Mouse (Mus musculus) fat pad, adult 2 months (tissue): ENCODE measurements around the gene Ralb.

Experiments used
- DNase-seq: peaks from one replicate; pipeline ENCODE4 v3.0.0-alpha.2; 2011; ENCODE audit warnings: low read depth, low spot score; ENCODE audit errors: extremely low read depth

Ralb gene

DNA sequence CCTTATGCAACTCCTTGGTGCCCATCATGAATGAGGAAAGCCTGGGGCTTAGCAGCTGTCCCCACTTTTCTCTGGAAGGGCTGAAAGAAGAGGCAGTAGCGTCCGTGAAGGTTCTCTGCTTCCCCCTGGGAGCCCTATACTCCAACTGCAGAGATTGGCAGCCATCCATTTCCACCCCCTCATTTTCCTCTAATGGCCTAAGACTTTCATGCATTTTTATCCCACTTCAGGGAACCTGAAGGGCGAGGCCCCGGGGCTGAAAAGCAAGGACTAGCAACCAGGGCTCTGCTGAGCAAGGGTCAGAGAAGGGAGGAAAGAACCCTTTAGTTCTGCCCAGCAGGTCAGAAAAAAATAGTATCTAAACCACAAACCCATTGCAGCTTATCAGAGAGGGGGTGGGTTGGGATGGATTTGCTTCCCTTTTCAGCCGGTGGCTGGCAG lies 20.4 kb upstream of the Ralb start:
- no peak for DNase-seq

DNA sequence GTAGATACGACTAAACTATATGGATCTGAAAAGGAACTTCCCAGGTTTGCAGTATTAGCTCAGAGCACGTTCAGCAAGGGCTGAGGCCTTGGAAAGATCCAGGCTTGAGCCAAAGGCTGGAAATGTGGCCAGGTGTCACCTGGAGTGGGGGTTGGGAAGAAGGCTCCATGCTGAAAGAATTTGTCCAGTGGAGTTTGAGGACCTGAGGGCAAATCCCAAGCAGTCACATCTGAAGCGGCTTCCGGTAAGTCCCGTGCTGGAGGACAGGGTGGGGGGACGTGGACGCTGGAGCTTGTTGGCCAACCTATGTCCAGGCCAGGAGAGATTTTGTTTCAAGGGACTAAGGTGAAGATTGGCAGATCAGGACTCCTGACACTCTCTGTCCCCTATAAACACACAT lies 19.2 kb upstream of the Ralb start:
- DNase-seq = no peak

DNA sequence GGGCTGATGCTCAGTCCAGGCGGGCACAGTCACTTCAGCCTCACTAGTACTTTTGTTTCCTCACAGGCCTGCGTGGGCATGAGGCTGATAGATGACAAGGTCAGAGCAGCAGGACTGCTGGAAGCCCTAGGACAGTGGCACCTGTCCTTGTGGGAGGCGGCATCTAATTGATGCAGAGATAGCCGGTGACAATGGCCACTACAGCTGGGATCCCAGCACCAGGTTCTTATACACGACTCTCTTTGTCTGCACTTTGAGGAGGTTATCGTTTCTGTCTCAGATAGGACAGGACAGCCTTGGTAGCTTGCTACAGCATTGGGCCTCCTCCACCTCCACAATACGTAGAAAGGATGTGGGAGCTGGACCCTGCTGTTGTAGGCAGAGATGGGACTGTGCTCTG lies 18.8 kb upstream of the Ralb start:
- no peak for DNase-seq

DNA sequence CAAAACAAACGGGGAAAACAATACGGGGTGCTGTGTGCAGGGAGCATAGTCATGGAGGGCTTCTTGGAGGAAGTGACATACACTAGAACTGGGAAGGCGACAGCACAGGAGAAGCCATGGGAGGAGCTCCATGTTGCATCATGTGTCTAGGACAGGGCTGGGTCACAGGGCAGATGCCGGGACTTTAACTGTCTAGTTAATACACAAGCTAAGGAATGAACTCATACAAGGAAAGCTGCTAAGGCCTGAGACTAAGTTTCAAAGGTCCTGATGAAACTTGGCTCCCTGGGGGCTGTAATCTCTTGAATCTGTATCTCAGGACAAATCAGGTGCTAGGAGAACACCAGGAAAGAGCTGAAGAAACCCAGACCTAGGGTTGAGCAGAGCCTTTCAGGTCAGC lies 18.1 kb upstream of the Ralb start:
- no peak for DNase-seq

DNA sequence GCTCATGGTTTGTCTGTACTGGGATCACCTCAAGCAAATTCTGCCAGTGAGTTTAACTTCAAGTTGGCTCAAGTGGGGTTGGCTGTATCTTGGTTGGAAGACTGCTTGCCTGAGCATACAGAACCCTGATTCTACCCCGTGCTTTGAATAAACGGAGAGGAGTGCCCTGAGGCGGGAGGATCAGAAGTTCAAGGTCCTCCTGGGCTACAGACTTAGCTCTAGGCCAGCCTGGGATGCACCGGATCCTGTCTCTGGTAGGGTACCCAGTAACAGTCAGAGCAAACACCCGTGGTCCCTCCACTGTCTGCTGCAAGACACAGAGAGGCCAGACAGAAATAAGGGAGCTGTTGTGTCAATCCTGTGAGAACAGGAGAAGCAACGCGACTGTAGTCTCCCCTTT lies 17.1 kb upstream of the Ralb start:
- DNase-seq = no peak

DNA sequence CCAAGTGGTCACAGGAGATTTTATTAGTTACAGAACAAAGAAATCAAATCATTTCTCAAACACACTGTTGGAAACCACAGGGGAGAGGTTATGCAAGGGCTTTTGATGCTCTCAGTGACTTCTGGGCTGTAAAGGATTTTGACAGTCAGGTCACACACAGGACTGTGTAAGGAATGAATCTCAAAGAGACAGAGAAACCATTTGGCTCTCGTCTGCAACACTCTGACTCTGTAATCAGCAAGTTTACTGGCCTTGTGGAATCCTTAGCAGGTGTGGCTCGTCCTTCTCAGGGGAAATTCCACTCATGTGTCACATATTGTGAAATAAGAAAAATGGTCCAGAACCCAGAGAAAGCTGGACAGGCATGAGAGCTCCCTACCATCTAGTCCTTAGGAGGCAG lies 16.4 kb upstream of the Ralb start:
- no peak for DNase-seq

DNA sequence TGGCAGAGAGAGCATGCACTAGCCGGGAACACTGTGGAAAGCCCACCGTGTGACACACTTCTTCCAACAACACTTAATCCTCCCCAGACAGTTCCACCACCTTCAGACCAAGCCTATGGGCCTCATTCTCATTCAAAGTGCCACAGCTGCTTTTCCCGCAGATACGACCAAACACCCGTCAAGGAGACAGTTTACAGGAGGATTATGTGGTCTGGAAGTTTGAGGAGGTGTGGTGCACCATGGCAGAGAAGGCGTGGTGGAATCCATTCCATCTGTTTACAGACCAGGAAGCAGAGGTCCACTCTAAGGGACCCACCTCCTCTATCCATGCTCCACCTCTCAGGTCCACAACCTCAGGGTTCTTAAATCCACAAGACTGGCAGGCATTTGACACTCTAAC lies 14.7 kb upstream of the Ralb start:
- DNase-seq = no peak

DNA sequence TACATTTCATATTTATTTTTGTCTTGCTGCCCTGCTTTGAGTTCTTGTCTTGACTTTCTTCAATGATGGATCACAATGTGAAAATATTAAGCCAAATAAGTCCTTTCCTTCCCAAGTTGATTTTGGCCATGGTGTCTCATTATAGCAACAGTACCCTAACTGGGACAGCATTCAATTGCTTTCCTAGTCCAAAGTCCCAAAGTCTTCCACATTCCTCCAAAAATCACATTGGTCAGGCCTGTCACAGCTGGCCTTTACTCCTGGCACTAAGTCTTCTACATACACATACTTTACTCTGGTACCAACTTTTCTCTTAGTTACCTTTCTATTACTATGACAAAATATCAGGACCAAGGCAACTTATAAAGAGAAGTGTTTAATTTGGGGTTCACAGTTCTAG lies 14.2 kb upstream of the Ralb start:
- no peak for DNase-seq

DNA sequence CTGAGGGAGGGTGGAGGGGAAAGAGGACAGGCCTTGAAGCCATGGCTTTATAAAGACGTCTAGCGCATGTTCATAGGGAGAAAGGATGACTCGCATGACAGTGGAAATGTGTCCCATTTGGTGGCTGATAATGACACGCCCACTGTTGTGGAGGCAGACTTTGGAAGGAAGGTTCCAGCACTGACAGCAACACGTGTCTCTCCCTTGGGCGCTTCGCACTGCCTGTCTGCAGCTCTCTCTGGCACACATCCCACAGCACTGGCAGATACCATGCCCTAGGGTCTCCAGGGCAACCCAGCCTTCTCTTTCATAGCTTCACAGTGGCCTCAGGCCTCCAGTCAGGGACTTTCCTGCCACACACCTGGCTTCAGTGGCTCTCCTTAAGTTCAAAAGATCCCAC lies 13.5 kb upstream of the Ralb start:
- DNase-seq = no peak

DNA sequence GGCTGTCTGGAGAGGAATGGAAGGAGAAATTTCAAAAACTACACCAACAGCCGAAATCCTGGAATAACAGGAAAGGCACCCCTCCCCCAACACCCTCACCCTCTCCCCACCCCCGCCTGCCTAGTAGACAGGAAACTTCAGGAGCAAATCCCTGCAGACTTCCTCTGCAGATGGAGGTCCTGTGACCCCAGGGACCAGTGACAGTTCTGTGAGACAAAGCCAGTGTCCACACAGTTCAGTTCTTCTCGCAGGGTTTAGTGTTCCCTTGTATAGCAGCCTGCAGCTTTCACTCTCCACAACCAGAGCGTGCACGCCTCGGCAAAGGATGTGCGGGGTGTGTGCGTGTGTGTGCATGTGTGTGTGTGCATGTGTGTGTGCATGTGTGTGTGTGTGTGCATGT lies 6.3 kb upstream of the Ralb start:
- no peak for DNase-seq

DNA sequence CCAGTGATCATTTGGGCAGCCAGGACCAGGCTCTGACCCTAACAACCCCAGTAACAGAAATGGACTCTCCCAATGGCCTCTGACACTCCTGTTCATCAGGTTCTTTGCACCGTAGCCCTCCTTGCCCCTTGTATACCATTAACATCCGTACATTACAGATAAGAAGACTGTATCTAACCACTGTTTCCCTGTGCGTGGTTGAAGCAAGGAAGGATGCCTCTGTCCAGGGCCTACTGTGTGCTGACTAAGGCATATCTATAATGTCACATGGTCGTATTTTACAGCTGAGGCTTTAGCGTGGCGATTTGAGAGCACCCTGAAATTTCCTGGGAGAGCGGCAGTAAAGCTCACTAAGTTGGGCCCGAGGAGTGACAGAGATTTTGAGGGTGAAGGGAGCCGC lies 5.8 kb upstream of the Ralb start:
- DNase-seq = no peak

DNA sequence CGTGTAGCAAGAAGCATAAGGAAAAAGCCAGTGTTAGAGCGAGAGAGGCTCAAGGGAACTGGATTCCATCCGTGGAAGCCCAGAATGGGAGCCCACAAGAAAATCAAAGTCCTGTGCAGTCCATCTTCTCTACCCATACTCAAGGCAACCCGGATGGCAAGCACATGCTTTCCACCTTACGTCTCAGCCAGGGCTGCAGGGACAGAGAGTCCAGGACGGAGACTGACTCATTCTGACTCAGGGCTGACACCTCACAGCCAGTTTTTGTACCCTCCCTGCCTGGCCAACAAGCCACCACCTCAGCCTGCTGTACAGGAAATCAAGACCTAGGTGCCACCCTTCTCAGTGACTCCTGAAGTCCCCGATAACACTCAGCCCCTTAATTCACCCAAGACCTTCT lies 4.9 kb upstream of the Ralb start:
- DNase-seq = no peak

DNA sequence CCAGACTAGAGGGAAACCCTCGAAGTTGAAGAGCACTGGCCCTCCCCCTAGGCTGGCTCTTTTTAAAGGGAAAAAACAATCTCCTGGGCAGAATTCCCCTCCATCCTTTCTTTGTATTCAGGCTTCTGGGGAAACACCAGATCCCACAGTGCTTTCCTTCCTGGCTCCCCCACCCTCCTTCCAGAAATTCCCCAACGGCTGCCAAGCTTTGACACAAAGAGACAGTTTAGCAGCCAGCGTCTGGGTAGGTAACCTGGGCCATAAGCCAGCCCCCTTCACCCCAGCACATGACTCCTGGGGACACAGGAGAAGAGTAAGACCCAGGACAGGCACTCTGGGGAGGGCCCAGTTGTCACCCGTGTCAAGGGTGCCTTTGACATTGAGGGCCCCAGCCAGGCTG lies 4.0 kb upstream of the Ralb start:
- no peak for DNase-seq

DNA sequence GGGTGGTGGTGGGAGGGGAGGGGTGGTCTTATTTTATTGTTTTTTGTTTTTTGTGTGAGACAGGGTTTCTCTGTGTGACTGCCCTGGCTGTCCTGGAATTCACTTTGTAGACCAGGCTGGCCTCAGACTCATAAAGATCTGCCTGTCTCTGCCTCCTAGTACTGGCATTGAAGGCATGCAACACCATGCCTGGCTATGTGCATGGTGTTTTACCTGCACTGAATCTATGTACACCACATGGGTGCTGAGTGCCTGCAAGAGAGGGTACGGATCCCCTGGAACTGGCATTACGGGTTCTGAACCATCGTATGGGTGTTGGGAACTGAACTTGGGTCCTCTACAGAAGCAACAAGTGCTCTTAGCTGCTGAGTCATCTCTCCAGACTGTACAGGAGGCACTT lies 1.4 kb upstream of the Ralb start:
- DNase-seq = no peak

DNA sequence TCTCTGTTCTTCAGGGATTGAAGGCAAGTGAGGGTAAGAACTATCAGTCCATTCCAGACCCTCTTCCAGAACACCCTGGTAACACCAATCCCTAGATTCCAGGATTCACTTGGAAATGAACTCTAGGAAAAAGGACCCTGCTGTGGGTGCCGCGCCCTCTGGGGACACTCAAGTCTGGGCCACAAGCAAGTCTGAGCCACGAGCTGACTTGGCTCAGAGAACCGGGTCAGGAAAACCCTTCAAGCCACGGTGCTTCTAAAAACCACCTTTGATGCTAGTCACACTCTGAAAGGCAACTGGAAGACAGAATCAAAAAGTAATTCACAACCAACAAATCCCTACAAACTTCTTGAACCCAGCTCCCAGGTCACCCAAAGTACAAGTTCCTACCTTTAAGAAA lies 786 bp downstream of the Ralb start:
- no peak for DNase-seq

DNA sequence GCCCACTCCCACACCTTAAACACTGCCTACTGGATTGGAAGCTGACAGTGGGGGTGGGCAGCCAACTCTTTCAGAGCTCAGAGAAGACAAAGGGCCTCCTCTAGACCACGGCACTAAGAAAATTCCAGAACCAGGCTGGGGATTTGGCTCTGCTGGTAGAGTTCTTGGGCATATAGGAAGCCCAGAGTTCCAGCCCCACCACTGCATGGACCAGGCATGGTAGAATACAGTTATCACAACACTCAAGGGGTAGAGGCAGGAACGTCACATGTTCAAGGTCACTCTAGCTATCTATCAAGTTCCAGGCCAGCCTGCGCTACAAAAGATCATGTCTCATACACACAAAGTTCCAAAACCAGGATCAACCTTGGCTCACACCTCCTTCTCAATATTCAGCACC lies 1.4 kb downstream of the Ralb start:
- no peak for DNase-seq

DNA sequence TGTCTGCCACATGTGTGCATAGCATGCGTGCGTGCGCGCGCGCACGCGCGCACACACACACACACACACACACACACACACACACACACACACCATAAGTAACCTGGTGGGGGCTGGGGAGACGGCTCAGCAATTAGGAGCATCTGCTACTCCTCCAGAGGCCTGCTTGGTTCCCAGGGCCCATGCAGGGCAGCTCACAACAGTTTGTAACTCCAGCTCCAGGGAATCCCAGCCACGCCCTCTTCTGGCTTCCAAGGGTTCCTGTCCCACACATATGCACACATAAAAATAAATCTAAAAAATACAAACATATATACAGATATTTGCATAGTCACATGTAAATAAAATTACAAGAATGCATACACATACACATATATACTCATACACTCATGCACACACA lies 1.9 kb downstream of the Ralb start:
- no peak for DNase-seq

DNA sequence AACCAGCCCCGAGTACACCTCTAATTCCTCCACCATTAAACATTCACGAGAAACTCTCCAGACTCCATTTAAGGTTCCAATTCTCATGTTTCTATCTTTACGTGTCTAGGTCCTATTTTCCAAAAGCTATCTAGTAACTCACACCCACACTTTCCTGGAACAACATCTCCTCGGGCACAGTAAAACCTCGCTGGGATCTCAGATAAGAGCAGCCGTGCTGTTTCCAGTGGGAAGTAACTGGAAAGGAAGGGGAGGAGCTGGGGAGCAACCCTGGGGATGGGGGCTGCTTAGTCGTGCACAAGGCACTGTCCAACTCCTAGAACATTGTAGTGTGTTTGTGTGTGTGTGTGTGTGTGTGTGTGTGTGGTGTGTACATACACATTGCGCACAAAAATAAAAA lies 2.7 kb downstream of the Ralb start:
- DNase-seq = no peak

DNA sequence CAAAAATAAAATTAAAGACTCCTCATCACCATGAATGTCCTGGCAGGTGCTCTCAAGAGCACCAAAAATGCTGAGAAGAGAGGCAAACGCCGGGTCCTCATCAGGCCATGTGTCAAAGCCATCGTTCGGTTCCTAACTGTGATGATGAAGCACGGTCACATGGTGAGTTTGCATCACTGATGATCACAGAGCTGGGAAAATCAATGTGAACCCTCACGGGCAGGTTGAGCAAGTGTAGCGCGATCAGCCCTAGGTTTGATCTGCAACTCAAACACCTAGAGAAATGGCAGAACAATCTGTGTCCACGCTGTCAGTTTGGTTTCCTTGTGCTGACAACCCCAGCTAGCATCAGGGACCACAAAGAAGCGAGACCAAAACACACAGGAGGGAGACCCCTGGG lies 5.1 kb downstream of the Ralb start:
- no peak for DNase-seq

DNA sequence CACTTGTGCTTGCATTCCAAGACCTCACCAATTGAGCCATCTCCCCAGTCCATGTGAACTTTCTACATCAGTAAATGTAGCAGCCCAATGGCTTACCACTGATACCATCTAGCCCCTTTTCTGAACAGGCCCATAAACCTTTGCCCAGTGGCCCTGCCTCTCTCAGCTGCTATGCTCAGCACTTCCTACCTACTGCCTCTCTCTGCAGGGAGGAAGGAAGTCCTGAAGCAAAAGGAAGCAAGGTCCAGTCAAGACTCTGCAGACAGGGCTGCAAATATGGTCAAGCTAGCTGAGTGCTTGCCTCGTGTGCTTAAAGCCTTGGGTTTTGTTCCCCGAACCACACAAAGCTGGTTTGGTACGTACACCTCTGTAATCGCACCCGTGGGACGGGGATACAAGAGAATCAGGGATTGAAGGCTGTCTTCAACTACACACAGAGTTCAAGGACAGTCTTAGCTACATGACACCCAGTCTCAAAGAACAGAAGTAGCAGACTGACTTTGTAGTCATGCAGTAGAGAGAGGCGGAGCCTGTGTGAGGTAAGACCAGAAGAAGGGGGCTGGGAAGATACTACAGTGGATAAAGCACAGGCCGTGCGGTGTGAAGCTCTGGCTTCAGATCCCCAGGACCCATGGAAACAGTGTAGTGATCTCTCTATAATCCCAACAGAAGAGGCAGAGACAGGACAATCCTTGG lies 5.9 kb downstream of the Ralb start:
- DNase-seq = no peak

DNA sequence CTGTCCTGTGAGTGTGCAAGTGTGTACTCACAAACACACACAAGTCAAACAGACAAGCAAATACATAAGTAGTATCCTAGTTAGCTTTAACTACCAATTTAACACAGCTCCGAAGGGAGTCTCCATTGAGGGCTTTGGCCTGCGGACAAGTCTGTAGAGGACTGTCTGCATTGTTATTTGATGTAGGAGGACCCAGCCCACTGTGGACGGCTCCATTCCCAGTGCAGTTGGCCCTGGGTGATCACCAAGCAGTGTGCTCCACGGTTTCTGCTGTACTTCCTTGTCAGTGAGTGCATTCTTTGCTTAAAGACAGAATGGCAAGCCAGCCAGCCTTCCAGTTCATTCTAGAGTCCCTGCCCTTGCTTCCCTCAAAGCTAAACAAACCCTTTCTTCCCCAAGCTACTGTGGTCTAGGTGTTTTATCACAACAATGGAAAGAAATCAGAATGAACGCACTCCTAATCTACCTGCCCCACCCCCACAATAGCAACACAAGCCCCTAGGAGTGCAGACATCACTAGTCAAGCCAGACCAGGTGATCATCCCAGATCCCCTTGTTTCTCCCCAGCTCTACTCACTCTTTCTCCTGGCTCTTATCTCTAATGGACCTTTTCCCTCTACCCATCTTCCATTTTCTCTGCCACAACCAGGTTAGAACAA lies 7.1 kb downstream of the Ralb start:
- no peak for DNase-seq

DNA sequence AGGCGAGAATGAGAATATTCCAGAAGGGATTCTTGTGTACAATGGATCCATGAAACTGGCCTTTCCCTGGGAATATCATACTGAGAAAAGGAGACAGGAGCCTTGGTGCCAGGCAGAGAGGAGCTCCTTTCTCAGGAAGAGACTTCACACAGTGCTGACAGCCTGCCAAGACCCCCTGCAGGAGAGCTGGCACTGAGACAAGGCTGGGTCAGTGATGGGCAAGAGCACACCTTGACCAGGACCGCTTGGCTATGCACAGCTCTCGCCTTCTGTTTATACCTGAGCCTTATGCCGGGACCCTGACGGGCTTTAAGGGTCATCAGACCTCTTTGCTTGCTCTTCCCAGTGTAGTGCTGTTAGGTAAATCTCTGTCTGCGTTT lies 9.2 kb downstream of the Ralb start:
- DNase-seq = no peak

DNA sequence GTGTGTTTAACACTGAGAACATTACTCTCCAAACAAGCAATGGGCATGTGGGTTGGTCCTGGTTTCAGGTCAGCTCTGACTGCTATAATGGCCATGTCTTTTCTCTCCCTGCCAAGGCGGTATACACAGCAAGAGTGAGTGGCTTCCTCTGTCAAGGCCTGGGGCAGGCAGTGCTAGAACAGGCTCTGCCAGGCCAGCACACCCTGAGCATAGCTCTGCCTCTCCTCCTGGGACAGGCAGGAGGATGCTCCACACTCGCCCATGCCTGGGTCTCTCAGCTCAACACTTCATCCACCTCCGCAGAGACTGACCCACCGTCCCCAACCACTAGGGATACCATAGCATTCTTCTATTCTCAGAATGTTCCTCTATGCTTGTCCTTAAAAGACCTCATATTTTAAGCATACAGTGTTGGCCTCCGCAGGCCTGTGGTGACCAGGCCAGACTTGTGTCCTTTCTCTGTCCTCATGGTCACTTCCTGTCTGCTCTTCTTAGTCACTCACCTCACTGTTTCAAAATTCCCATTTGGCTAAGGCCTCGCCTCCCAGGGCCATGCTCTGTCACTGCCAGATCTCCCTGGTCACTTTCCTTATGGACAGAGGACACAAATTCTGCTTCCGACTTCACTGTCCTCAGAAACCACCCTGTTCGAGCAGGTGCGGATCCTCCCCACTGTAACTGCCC lies 9.7 kb downstream of the Ralb start:
- no peak for DNase-seq
